Mouse (Mus musculus): Measurements from ENCODE around the gene Tardbp. TPM values are rescaled to one million over a fixed set of nuclear protein-coding genes. Genes with fewer than 3 reads are reported as not detected.

Tardbp gene
- polyA plus RNA-seq, 1 experiment, result 276 TPM

DNA sequence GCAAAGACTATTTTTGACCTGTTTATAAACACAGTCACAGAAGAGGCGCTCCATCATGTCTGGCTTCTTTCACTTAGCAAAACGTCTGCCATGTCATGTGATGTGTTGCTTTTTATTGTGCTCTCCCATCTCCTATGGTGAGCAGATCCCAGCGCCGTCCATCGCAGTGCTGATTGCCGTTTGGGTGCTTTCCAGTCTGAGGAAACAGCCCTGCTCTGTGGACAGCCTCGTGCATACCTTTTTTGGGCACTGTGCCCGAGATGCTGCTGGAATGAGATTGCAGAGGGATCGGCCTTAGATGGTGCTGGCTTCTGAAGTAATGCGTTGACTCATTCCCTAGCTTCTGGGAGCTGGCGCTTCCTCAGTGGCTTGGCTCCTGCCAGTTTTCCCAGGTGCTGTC, 19.8 kb upstream of the Tardbp start:
- no peak overlapping the region for H3K27ac ChIP-seq (ENCODE audit: insufficient read depth, low read length)
- no peaks in the 10 kb centered on the region for H3K27me3 ChIP-seq (ENCODE audit: control insufficient read depth, insufficient read depth, low read length)
- H3K4me1 ChIP-seq (ENCODE audit: control insufficient read depth, insufficient read depth, low read length), result peaks cover 8% of the 10 kb centered on the region
- TF ChIP-seq POLR2A (IDR thresholded peaks at IDR 0.05; ENCODE audit: borderline replicate concordance, insufficient read depth, low read length) (no peak), CTCF (IDR thresholded peaks at IDR 0.05; ENCODE audit: borderline replicate concordance, insufficient read depth, low read depth, low read length) (no peak)
- H3K4me3 ChIP-seq (replicated peaks; ENCODE audit: insufficient read depth, low read depth, low read length), result peak overlapping the region; percentile 57
- WGBS, result 9% methylated on average over 11 of the region's 11 CpGs
- peak; percentile 72 to 85 for DNase-seq

DNA sequence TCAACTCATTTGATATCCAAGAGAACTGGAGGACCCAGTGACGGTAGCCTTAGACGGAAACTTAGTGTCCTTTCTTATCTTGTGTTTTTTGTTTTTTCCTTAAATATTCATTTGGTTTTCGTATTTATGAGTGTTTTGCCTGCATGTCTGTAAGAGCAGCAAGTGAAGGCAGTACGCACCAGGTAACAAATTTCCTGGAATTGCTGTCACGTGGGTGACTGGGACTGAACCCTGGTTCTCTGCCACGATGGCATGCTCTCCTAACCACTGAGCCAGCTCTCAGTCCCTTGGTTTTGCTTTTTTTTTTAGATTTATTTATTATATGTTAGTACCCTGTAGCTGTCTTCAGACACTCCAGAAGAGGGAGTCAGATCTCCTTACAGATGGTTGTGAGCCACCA, 18.1 kb upstream of the Tardbp start:
- Histone ChIP-seq H3K4me3 (replicated peaks; ENCODE audit: insufficient read depth, low read depth, low read length) (no peak overlapping the region), H3K27ac (ENCODE audit: insufficient read depth, low read length) (no peak overlapping the region), H3K4me1 (ENCODE audit: control insufficient read depth, insufficient read depth, low read length) (no peaks in the 10 kb centered on the region; the same call in none of the 2 replicates), H3K27me3 (ENCODE audit: control insufficient read depth, insufficient read depth, low read length) (no peaks in the 10 kb centered on the region)
- TF ChIP-seq CTCF (IDR thresholded peaks at IDR 0.05; ENCODE audit: borderline replicate concordance, insufficient read depth, low read depth, low read length), result no peak
- TF ChIP-seq POLR2A (IDR thresholded peaks at IDR 0.05; ENCODE audit: borderline replicate concordance, insufficient read depth, low read length), result no peak
- no peak for DNase-seq
- 73% methylated on average over 6 of the region's 6 CpGs for WGBS

DNA sequence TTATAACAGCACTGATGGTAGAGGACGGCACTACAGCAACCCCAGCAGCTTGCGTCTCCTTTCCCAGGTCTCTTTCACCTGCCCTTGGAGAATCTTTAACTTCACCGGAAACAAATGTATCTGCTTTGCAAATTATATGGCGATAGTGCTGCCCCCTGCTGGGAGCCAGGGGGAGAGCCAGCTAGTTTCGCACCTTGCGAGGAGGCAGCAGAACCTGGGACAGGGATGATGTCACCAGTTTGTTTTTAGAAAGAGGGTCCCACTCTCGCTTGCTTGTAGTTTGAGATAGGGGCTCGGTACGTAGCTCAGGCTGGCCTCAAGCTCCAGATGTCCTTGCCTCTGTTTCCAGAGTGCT, 17.3 kb upstream of the Tardbp start:
- Histone ChIP-seq H3K27ac (ENCODE audit: insufficient read depth, low read length) (no peak overlapping the region), H3K27me3 (ENCODE audit: control insufficient read depth, insufficient read depth, low read length) (no peaks in the 10 kb centered on the region), H3K4me3 (replicated peaks; ENCODE audit: insufficient read depth, low read depth, low read length) (peak overlapping the region; percentile 23), H3K4me1 (ENCODE audit: control insufficient read depth, insufficient read depth, low read length) (no peaks in the 10 kb centered on the region; the same call in 1 of the 2 replicates)
- TF ChIP-seq POLR2A (IDR thresholded peaks at IDR 0.05; ENCODE audit: borderline replicate concordance, insufficient read depth, low read length) (no peak), CTCF (IDR thresholded peaks at IDR 0.05; ENCODE audit: borderline replicate concordance, insufficient read depth, low read depth, low read length) (peak; percentile 70; the same call in 1 of the 2 replicates)
- peak; percentile 61 to 72 for DNase-seq
- WGBS, result 15% methylated on average over 9 of the region's 9 CpGs

DNA sequence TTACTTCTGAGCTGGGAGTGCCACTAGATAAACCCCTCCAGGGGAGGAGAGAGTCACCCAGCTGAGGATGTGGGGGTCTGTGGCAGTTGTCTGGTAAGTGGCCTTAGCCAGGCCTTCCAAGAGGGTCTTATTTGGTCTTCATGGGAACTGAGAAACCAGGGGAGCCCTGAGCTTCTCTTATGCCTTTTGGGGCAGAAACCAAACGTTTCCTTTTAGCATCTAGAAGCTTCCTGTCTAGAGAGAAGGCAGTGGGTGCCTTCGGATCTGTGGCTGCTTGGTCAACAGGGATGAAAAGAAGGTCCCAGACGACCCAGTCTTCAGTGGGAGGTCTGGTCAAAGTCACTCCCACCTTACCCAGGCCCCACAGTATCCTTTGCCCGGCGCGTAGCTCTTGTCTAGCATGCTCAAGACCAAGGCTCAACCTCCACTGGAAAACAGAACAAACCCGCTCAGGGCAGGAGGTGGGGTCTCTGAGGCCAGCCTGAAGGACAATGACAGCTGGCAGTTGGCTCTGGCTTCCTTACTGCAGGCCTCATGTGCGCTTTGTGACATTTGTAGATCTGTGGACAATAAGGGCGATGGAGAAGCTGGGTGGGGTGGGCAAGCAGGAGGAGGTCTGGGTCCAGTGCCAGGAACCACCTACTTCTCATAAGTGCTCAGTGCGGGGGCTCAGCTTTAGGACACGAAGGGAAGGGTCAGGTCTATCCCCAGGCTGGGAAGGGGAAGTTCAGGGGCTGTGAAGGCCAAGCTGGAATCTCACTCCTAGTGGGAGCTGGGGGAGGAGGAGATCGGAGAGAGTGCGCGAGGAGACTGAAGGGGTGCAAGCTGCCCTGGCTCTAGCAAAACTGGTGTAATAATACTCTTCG, 16.7 kb upstream of the Tardbp start, which contains the start of gene Gm572:
Gene Gm572 (plus strand): TSS at position 27 of the 866 bp plus-strand sequence.
- no peaks in the 10 kb centered on the region for H3K27me3 ChIP-seq (ENCODE audit: control insufficient read depth, insufficient read depth, low read length)
- 41% methylated on average over 15 of the region's 15 CpGs for WGBS
- H3K27ac ChIP-seq (ENCODE audit: insufficient read depth, low read length), result no peak within 1 kb of the TSS
- DNase-seq, result peak in 1 of 2 experiments; percentile 31
- TF ChIP-seq POLR2A (IDR thresholded peaks at IDR 0.05; ENCODE audit: borderline replicate concordance, insufficient read depth, low read length), result no peak
- no peak for TF ChIP-seq CTCF (IDR thresholded peaks at IDR 0.05; ENCODE audit: borderline replicate concordance, insufficient read depth, low read depth, low read length)
- no peaks in the 10 kb centered on the region; the same call in 1 of the 2 replicates for H3K4me1 ChIP-seq (ENCODE audit: control insufficient read depth, insufficient read depth, low read length)
- peak within 1 kb of the TSS; percentile 23 for H3K4me3 ChIP-seq (replicated peaks; ENCODE audit: insufficient read depth, low read depth, low read length)

DNA sequence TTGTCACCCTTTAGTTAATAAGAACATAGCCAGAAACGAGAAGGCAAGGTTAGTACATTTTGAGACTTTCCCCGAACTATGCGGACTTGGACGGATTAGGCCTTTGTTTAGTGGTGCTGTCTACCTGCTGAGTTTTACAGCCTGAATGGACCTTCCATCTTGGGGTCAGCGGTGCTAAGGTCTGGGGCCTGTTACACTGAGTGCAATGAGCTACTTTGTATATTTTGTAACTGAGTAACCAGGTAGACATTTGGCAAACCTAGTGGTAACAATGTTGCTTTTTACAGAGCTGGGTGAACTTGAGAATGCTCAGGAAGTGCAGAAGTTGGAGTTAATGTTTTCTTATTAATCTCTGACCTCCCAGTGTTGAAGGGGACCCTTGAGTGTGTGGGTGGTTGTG, 14.3 kb upstream of the Tardbp start:
- Histone ChIP-seq H3K4me3 (replicated peaks; ENCODE audit: insufficient read depth, low read depth, low read length) (no peak overlapping the region), H3K4me1 (ENCODE audit: control insufficient read depth, insufficient read depth, low read length) (no peaks in the 10 kb centered on the region; the same call in 1 of the 2 replicates), H3K27ac (ENCODE audit: insufficient read depth, low read length) (no peak overlapping the region), H3K27me3 (ENCODE audit: control insufficient read depth, insufficient read depth, low read length) (no peaks in the 10 kb centered on the region)
- no peak for TF ChIP-seq CTCF (IDR thresholded peaks at IDR 0.05; ENCODE audit: borderline replicate concordance, insufficient read depth, low read depth, low read length)
- TF ChIP-seq POLR2A (IDR thresholded peaks at IDR 0.05; ENCODE audit: borderline replicate concordance, insufficient read depth, low read length), result no peak
- 84% methylated on average over 5 of the region's 5 CpGs for WGBS
- no peak for DNase-seq

DNA sequence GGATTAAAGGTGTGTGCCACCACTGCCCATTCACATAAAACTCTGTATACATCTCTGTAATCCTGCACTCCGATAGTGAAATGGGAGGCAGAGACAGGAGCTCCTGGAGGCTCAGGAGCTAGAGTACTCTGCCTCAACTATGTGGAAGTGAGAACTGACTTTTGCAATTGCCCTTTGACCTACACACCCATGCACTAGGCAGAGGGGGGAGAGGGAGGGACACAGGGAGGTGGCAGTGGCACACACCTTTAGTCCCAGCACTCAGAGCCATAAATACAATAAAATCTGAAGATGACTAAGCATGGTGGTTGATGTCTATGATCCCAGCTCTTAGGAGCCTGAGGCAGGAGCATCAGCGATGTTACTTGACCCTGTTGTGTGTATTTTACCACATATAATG, 12.6 kb upstream of the Tardbp start:
- WGBS, result 86% methylated on average over 2 of the region's 2 CpGs
- TF ChIP-seq POLR2A (IDR thresholded peaks at IDR 0.05; ENCODE audit: borderline replicate concordance, insufficient read depth, low read length) (no peak), CTCF (IDR thresholded peaks at IDR 0.05; ENCODE audit: borderline replicate concordance, insufficient read depth, low read depth, low read length) (no peak)
- no peaks in the 10 kb centered on the region; the same call in 1 of the 2 replicates for H3K4me1 ChIP-seq (ENCODE audit: control insufficient read depth, insufficient read depth, low read length)
- no peak overlapping the region for H3K4me3 ChIP-seq (replicated peaks; ENCODE audit: insufficient read depth, low read depth, low read length)
- no peaks in the 10 kb centered on the region for H3K27me3 ChIP-seq (ENCODE audit: control insufficient read depth, insufficient read depth, low read length)
- DNase-seq, result no peak
- no peak overlapping the region for H3K27ac ChIP-seq (ENCODE audit: insufficient read depth, low read length)

DNA sequence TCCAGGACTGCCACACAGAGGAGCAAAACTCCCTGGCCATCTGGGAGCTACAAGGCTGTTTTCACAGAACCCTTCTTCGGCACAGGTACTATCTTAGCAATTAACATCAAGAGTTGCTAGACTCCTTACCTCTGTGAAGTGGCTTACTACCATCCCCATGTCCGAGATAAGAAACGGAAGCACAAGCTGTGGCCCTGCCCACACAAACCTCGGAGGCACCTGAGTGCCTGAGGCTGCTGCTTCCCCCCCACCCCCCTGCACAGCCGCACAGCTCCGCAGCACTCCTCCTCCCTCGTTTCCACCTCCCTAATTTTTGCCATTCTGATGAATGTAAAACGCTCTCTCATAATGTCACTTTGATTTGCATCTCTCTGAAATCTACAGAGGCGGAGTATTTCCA, 11.5 kb upstream of the Tardbp start:
- WGBS, result 61% methylated on average over 9 of the region's 9 CpGs
- no peaks in the 10 kb centered on the region for H3K27me3 ChIP-seq (ENCODE audit: control insufficient read depth, insufficient read depth, low read length)
- no peak overlapping the region for H3K27ac ChIP-seq (ENCODE audit: insufficient read depth, low read length)
- H3K4me3 ChIP-seq (replicated peaks; ENCODE audit: insufficient read depth, low read depth, low read length), result no peak overlapping the region
- no peaks in the 10 kb centered on the region for H3K4me1 ChIP-seq (ENCODE audit: control insufficient read depth, insufficient read depth, low read length)
- DNase-seq, result no peak
- TF ChIP-seq POLR2A (IDR thresholded peaks at IDR 0.05; ENCODE audit: borderline replicate concordance, insufficient read depth, low read length) (no peak), CTCF (IDR thresholded peaks at IDR 0.05; ENCODE audit: borderline replicate concordance, insufficient read depth, low read depth, low read length) (no peak)

DNA sequence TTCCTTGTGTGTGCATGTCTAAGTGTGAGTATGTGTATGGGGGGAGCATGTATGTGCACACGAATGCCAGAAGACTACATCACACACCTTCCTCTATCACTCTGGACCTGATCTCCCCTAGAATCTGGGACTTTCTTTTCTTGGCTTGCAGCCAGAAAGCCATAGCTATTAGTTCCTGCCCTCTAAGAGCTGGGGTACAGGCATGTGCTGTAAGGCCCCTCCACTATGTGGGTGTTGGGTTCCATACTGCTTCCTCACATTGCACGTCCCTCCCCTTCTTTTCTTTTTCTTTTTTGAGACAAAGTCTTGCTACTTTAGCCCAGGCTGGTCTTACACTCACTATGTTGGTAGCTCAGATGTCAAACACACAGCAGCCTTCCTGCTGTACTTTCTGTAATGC, 8.5 kb upstream of the Tardbp start:
- Histone ChIP-seq H3K27me3 (ENCODE audit: control insufficient read depth, insufficient read depth, low read length) (no peaks in the 10 kb centered on the region), H3K4me1 (ENCODE audit: control insufficient read depth, insufficient read depth, low read length) (no peaks in the 10 kb centered on the region), H3K4me3 (replicated peaks; ENCODE audit: insufficient read depth, low read depth, low read length) (no peak overlapping the region), H3K27ac (ENCODE audit: insufficient read depth, low read length) (no peak overlapping the region)
- WGBS, result 82% methylated on average over 2 of the region's 2 CpGs
- TF ChIP-seq POLR2A (IDR thresholded peaks at IDR 0.05; ENCODE audit: borderline replicate concordance, insufficient read depth, low read length), result no peak
- no peak for TF ChIP-seq CTCF (IDR thresholded peaks at IDR 0.05; ENCODE audit: borderline replicate concordance, insufficient read depth, low read depth, low read length)
- DNase-seq, result no peak

All from cerebellum, adult 2 months (tissue).